Mouse (Mus musculus): ENCODE measurements around the gene Tra2b. TPM values are rescaled to one million over a fixed set of nuclear protein-coding genes. Genes with fewer than 3 reads are reported as not detected.
"Not testable (repeated sequence)": the region's sequence is repeated elsewhere in the genome, so short reads cannot be mapped to it uniquely, and the experiment has no call there.

Tra2b gene
- polyA plus RNA-seq (2014; fragmentation: Nextera tagmentation; extraction: Ambion mirVana): 355 and 370 TPM in 2 replicates

GRCm38 (mm10) chr16:22265849-22266376 is at the start of gene Tra2b:
Tra2b (minus strand) TSS chr16:22266005.
- peak; percentile 98 for ATAC-seq (ENCODE audit: insufficient number of reproducible peaks, insufficient read depth, low FRiP score, low read depth)

GRCm38 (mm10) chr16:22310649-22311048 is 44.8 kb upstream of the Tra2b start:
- Histone ChIP-seq H3K9ac (replicated peaks; ENCODE audit: low read depth, low read length) (no peak overlapping the region), H3K4me2 (replicated peaks; ENCODE audit: low read depth, low read length) (no peak overlapping the region), H3K9me3 (ENCODE audit: control insufficient read depth, low read depth, low read length) (no peaks in the 10 kb centered on the region), H3K4me3 (ENCODE audit: low read depth, low read length) (no peak overlapping the region), H3K27ac (ENCODE audit: low read length) (no peak overlapping the region), H3K36me3 (ENCODE audit: control insufficient read depth, insufficient read depth, low read length) (no peaks in the 10 kb centered on the region), H3K4me1 (ENCODE audit: control insufficient read depth, insufficient read depth, low read length) (no peaks in the 10 kb centered on the region), H3K27me3 (ENCODE audit: control insufficient read depth, insufficient read depth, low read length) (no peaks in the 10 kb centered on the region)
- WGBS: 9% methylated on average over 1 of the region's 1 CpGs
- ATAC-seq (ENCODE audit: insufficient number of reproducible peaks, insufficient read depth, low FRiP score, low read depth): no peak

More at GRCm38 (mm10) chr16:22265849-22266376, at the start of gene Tra2b:
- peak within 1 kb of the TSS; percentile 88 for H3K9ac ChIP-seq (replicated peaks; ENCODE audit: low read depth, low read length)
- no peaks in the 10 kb centered on the region for H3K36me3 ChIP-seq (ENCODE audit: control insufficient read depth, insufficient read depth, low read length)
- WGBS: 1% methylated on average over 33 of the region's 38 CpGs
- peaks cover 2% of the 10 kb centered on the region; the same call in 1 of the 2 replicates for H3K4me1 ChIP-seq (ENCODE audit: control insufficient read depth, insufficient read depth, low read length)
- no peaks in the 10 kb centered on the region for H3K9me3 ChIP-seq (ENCODE audit: control insufficient read depth, low read depth, low read length)
- no peaks in the 10 kb centered on the region for H3K27me3 ChIP-seq (ENCODE audit: control insufficient read depth, insufficient read depth, low read length)
- H3K4me2 ChIP-seq (replicated peaks; ENCODE audit: low read depth, low read length): peak within 1 kb of the TSS; percentile 64
- peak within 1 kb of the TSS; percentile 96 for H3K27ac ChIP-seq (ENCODE audit: low read length)
- peak within 1 kb of the TSS; percentile 56 for H3K4me3 ChIP-seq (ENCODE audit: low read depth, low read length)

GRCm38 (mm10) chr16:22302606-22303005 is 36.8 kb upstream of the Tra2b start:
- no peaks in the 10 kb centered on the region for H3K9me3 ChIP-seq (ENCODE audit: control insufficient read depth, low read depth, low read length)
- H3K4me3 ChIP-seq (ENCODE audit: low read depth, low read length): no peak overlapping the region
- no peak overlapping the region for H3K9ac ChIP-seq (replicated peaks; ENCODE audit: low read depth, low read length)
- H3K36me3 ChIP-seq (ENCODE audit: control insufficient read depth, insufficient read depth, low read length): no peaks in the 10 kb centered on the region
- no peak overlapping the region for H3K4me2 ChIP-seq (replicated peaks; ENCODE audit: low read depth, low read length)
- no peak overlapping the region for H3K27ac ChIP-seq (ENCODE audit: low read length)
- no peaks in the 10 kb centered on the region for H3K4me1 ChIP-seq (ENCODE audit: control insufficient read depth, insufficient read depth, low read length)
- no peaks in the 10 kb centered on the region for H3K27me3 ChIP-seq (ENCODE audit: control insufficient read depth, insufficient read depth, low read length)
- ATAC-seq (ENCODE audit: insufficient number of reproducible peaks, insufficient read depth, low FRiP score, low read depth): no peak
- 27% methylated on average over 5 of the region's 5 CpGs for WGBS

- ATAC-seq (ENCODE audit: insufficient number of reproducible peaks, insufficient read depth, low FRiP score, low read depth): no peak
- Histone ChIP-seq H3K9me3 (ENCODE audit: control insufficient read depth, low read depth, low read length) (no peaks in the 10 kb centered on the region), H3K4me3 (ENCODE audit: low read depth, low read length) (no peak overlapping the region), H3K36me3 (ENCODE audit: control insufficient read depth, insufficient read depth, low read length) (no peaks in the 10 kb centered on the region), H3K4me2 (replicated peaks; ENCODE audit: low read depth, low read length) (no peak overlapping the region), H3K27ac (ENCODE audit: low read length) (no peak overlapping the region), H3K27me3 (ENCODE audit: control insufficient read depth, insufficient read depth, low read length) (no peaks in the 10 kb centered on the region), H3K9ac (replicated peaks; ENCODE audit: low read depth, low read length) (no peak overlapping the region), H3K4me1 (ENCODE audit: control insufficient read depth, insufficient read depth, low read length) (no peaks in the 10 kb centered on the region)
- 67% methylated on average over 3 of the region's 3 CpGs for WGBS
Observed at GRCm38 (mm10) chr16:22301378-22301777, 35.6 kb upstream of the Tra2b start.

GRCm38 (mm10) chr16:22296901-22297300 is 31.1 kb upstream of the Tra2b start:
- H3K27ac ChIP-seq (ENCODE audit: low read length): no peak overlapping the region
- H3K4me3 ChIP-seq (ENCODE audit: low read depth, low read length): no peak overlapping the region
- no peaks in the 10 kb centered on the region for H3K27me3 ChIP-seq (ENCODE audit: control insufficient read depth, insufficient read depth, low read length)
- H3K4me2 ChIP-seq (replicated peaks; ENCODE audit: low read depth, low read length): no peak overlapping the region
- no peaks in the 10 kb centered on the region for H3K9me3 ChIP-seq (ENCODE audit: control insufficient read depth, low read depth, low read length)
- ATAC-seq (ENCODE audit: insufficient number of reproducible peaks, insufficient read depth, low FRiP score, low read depth): no peak
- no peaks in the 10 kb centered on the region for H3K36me3 ChIP-seq (ENCODE audit: control insufficient read depth, insufficient read depth, low read length)
- 69% methylated on average over 6 of the region's 6 CpGs for WGBS
- no peaks in the 10 kb centered on the region for H3K4me1 ChIP-seq (ENCODE audit: control insufficient read depth, insufficient read depth, low read length)
- no peak overlapping the region for H3K9ac ChIP-seq (replicated peaks; ENCODE audit: low read depth, low read length)

- H3K27me3 ChIP-seq (ENCODE audit: control insufficient read depth, insufficient read depth, low read length); H3K9me3 ChIP-seq (ENCODE audit: control insufficient read depth, low read depth, low read length); H3K4me2 ChIP-seq (replicated peaks; ENCODE audit: low read depth, low read length); H3K9ac ChIP-seq (replicated peaks; ENCODE audit: low read depth, low read length); H3K36me3 ChIP-seq (ENCODE audit: control insufficient read depth, insufficient read depth, low read length); H3K4me3 ChIP-seq (ENCODE audit: low read depth, low read length); H3K4me1 ChIP-seq (ENCODE audit: control insufficient read depth, insufficient read depth, low read length); H3K27ac ChIP-seq (ENCODE audit: low read length); ATAC-seq (ENCODE audit: insufficient number of reproducible peaks, insufficient read depth, low FRiP score, low read depth): not testable (repeated sequence)
- 95% methylated on average over 14 of the region's 14 CpGs for WGBS
Observed at GRCm38 (mm10) chr16:22294812-22295211, 29.0 kb upstream of the Tra2b start.

GRCm38 (mm10) chr16:22293600-22293999 is 27.8 kb upstream of the Tra2b start:
- Histone ChIP-seq H3K4me3 (ENCODE audit: low read depth, low read length) (no peak overlapping the region), H3K27me3 (ENCODE audit: control insufficient read depth, insufficient read depth, low read length) (no peaks in the 10 kb centered on the region), H3K36me3 (ENCODE audit: control insufficient read depth, insufficient read depth, low read length) (no peaks in the 10 kb centered on the region), H3K9me3 (ENCODE audit: control insufficient read depth, low read depth, low read length) (no peaks in the 10 kb centered on the region; the same call in 1 of the 2 replicates), H3K4me2 (replicated peaks; ENCODE audit: low read depth, low read length) (no peak overlapping the region), H3K9ac (replicated peaks; ENCODE audit: low read depth, low read length) (no peak overlapping the region), H3K4me1 (ENCODE audit: control insufficient read depth, insufficient read depth, low read length) (no peaks in the 10 kb centered on the region), H3K27ac (ENCODE audit: low read length) (no peak overlapping the region)
- ATAC-seq (ENCODE audit: insufficient number of reproducible peaks, insufficient read depth, low FRiP score, low read depth): no peak
- 51% methylated on average over 2 of the region's 2 CpGs for WGBS

GRCm38 (mm10) chr16:22292394-22292793 is 26.6 kb upstream of the Tra2b start:
- no peak overlapping the region for H3K4me2 ChIP-seq (replicated peaks; ENCODE audit: low read depth, low read length)
- no peaks in the 10 kb centered on the region for H3K27me3 ChIP-seq (ENCODE audit: control insufficient read depth, insufficient read depth, low read length)
- no peaks in the 10 kb centered on the region; the same call in 1 of the 2 replicates for H3K9me3 ChIP-seq (ENCODE audit: control insufficient read depth, low read depth, low read length)
- H3K4me3 ChIP-seq (ENCODE audit: low read depth, low read length): no peak overlapping the region
- 92% methylated on average over 4 of the region's 4 CpGs for WGBS
- no peak for ATAC-seq (ENCODE audit: insufficient number of reproducible peaks, insufficient read depth, low FRiP score, low read depth)
- H3K4me1 ChIP-seq (ENCODE audit: control insufficient read depth, insufficient read depth, low read length): no peaks in the 10 kb centered on the region
- H3K9ac ChIP-seq (replicated peaks; ENCODE audit: low read depth, low read length): no peak overlapping the region
- no peak overlapping the region for H3K27ac ChIP-seq (ENCODE audit: low read length)
- H3K36me3 ChIP-seq (ENCODE audit: control insufficient read depth, insufficient read depth, low read length): no peaks in the 10 kb centered on the region

- Histone ChIP-seq H3K4me1 (ENCODE audit: control insufficient read depth, insufficient read depth, low read length) (no peaks in the 10 kb centered on the region), H3K36me3 (ENCODE audit: control insufficient read depth, insufficient read depth, low read length) (no peaks in the 10 kb centered on the region), H3K9me3 (ENCODE audit: control insufficient read depth, low read depth, low read length) (no peaks in the 10 kb centered on the region; the same call in 1 of the 2 replicates), H3K27ac (ENCODE audit: low read length) (no peak overlapping the region), H3K27me3 (ENCODE audit: control insufficient read depth, insufficient read depth, low read length) (no peaks in the 10 kb centered on the region), H3K4me2 (replicated peaks; ENCODE audit: low read depth, low read length) (no peak overlapping the region), H3K9ac (replicated peaks; ENCODE audit: low read depth, low read length) (no peak overlapping the region), H3K4me3 (ENCODE audit: low read depth, low read length) (no peak overlapping the region)
- no peak for ATAC-seq (ENCODE audit: insufficient number of reproducible peaks, insufficient read depth, low FRiP score, low read depth)
- WGBS: 69% methylated on average over 2 of the region's 2 CpGs
Observed at GRCm38 (mm10) chr16:22289643-22290042, 23.8 kb upstream of the Tra2b start.
